Mouse (Mus musculus): ENCODE results near the gene Pabpc1l. TPM values are rescaled to one million over a fixed set of nuclear protein-coding genes. Genes with fewer than 3 reads are reported as not detected.

The Pabpc1l gene
- polyA plus RNA-seq, 1 experiment, result 2.5 TPM

GRCm38 (mm10) chr2:164018910-164019309 is 6.3 kb upstream of the Pabpc1l start:
- Histone ChIP-seq H3K27me3 (ENCODE audit: control insufficient read depth, insufficient read depth, low read length, poor library complexity, severe bottlenecking) (no peaks in the 10 kb centered on the region), H3K9me3 (replicated peaks; ENCODE audit: control insufficient read depth, insufficient read depth, low read length, poor library complexity, severe bottlenecking) (no peaks in the 10 kb centered on the region), H3K4me3 (ENCODE audit: low read depth, low read length) (no peak overlapping the region), H3K4me1 (ENCODE audit: control insufficient read depth, insufficient read depth, low read length) (peaks cover 2% of the 10 kb centered on the region), H3K36me3 (ENCODE audit: control insufficient read depth, insufficient read depth, low read length, poor library complexity, severe bottlenecking) (peaks cover 33% of the 10 kb centered on the region), H3K27ac (ENCODE audit: insufficient read depth, low read length) (no peak overlapping the region), H3K9ac (ENCODE audit: low read depth, poor library complexity, severe bottlenecking) (no peak overlapping the region)
- TF ChIP-seq CTCF (IDR thresholded peaks at IDR 0.05; ENCODE audit: low read depth, low read length) (no peak), EP300 (IDR thresholded peaks at IDR 0.05; ENCODE audit: insufficient read depth, low read depth, low read length) (no peak), POLR2A (IDR thresholded peaks at IDR 0.05; ENCODE audit: insufficient read depth, low read length) (no peak)

GRCm38 (mm10) chr2:164019943-164020342 is 5.3 kb upstream of the Pabpc1l start:
- peaks cover 2% of the 10 kb centered on the region for H3K4me1 ChIP-seq (ENCODE audit: control insufficient read depth, insufficient read depth, low read length)
- no peak overlapping the region for H3K9ac ChIP-seq (ENCODE audit: low read depth, poor library complexity, severe bottlenecking)
- H3K36me3 ChIP-seq (ENCODE audit: control insufficient read depth, insufficient read depth, low read length, poor library complexity, severe bottlenecking), result peaks cover 26% of the 10 kb centered on the region
- no peaks in the 10 kb centered on the region for H3K9me3 ChIP-seq (replicated peaks; ENCODE audit: control insufficient read depth, insufficient read depth, low read length, poor library complexity, severe bottlenecking)
- H3K4me3 ChIP-seq (ENCODE audit: low read depth, low read length), result no peak overlapping the region
- TF ChIP-seq CTCF (IDR thresholded peaks at IDR 0.05; ENCODE audit: low read depth, low read length) (no peak), POLR2A (IDR thresholded peaks at IDR 0.05; ENCODE audit: insufficient read depth, low read length) (no peak), EP300 (IDR thresholded peaks at IDR 0.05; ENCODE audit: insufficient read depth, low read depth, low read length) (no peak)
- no peak overlapping the region for H3K27ac ChIP-seq (ENCODE audit: insufficient read depth, low read length)
- H3K27me3 ChIP-seq (ENCODE audit: control insufficient read depth, insufficient read depth, low read length, poor library complexity, severe bottlenecking), result no peaks in the 10 kb centered on the region

- no peaks in the 10 kb centered on the region for H3K27me3 ChIP-seq (ENCODE audit: control insufficient read depth, insufficient read depth, low read length, poor library complexity, severe bottlenecking)
- no peak overlapping the region for H3K27ac ChIP-seq (ENCODE audit: insufficient read depth, low read length)
- no peak overlapping the region for H3K4me3 ChIP-seq (ENCODE audit: low read depth, low read length)
- no peak for TF ChIP-seq EP300 (IDR thresholded peaks at IDR 0.05; ENCODE audit: insufficient read depth, low read depth, low read length)
- no peak for TF ChIP-seq CTCF (IDR thresholded peaks at IDR 0.05; ENCODE audit: low read depth, low read length)
- no peak for TF ChIP-seq POLR2A (IDR thresholded peaks at IDR 0.05; ENCODE audit: insufficient read depth, low read length)
- peaks cover 2% of the 10 kb centered on the region for H3K4me1 ChIP-seq (ENCODE audit: control insufficient read depth, insufficient read depth, low read length)
- no peaks in the 10 kb centered on the region for H3K9me3 ChIP-seq (replicated peaks; ENCODE audit: control insufficient read depth, insufficient read depth, low read length, poor library complexity, severe bottlenecking)
- peaks cover 7% of the 10 kb centered on the region for H3K36me3 ChIP-seq (ENCODE audit: control insufficient read depth, insufficient read depth, low read length, poor library complexity, severe bottlenecking)
- H3K9ac ChIP-seq (ENCODE audit: low read depth, poor library complexity, severe bottlenecking), result no peak overlapping the region
Measured at GRCm38 (mm10) chr2:164022104-164022503, 3.1 kb upstream of the Pabpc1l start.

GRCm38 (mm10) chr2:164031147-164031546 is 5.9 kb downstream of the Pabpc1l start:
- no peak for TF ChIP-seq EP300 (IDR thresholded peaks at IDR 0.05; ENCODE audit: insufficient read depth, low read depth, low read length)
- TF ChIP-seq POLR2A (IDR thresholded peaks at IDR 0.05; ENCODE audit: insufficient read depth, low read length), result no peak
- TF ChIP-seq CTCF (IDR thresholded peaks at IDR 0.05; ENCODE audit: low read depth, low read length), result no peak
- no peaks in the 10 kb centered on the region for H3K4me1 ChIP-seq (ENCODE audit: control insufficient read depth, insufficient read depth, low read length)
- no peaks in the 10 kb centered on the region for H3K9me3 ChIP-seq (replicated peaks; ENCODE audit: control insufficient read depth, insufficient read depth, low read length, poor library complexity, severe bottlenecking)
- no peaks in the 10 kb centered on the region for H3K36me3 ChIP-seq (ENCODE audit: control insufficient read depth, insufficient read depth, low read length, poor library complexity, severe bottlenecking)
- no peak overlapping the region for H3K4me3 ChIP-seq (ENCODE audit: low read depth, low read length)
- no peak overlapping the region for H3K9ac ChIP-seq (ENCODE audit: low read depth, poor library complexity, severe bottlenecking)
- no peaks in the 10 kb centered on the region for H3K27me3 ChIP-seq (ENCODE audit: control insufficient read depth, insufficient read depth, low read length, poor library complexity, severe bottlenecking)
- H3K27ac ChIP-seq (ENCODE audit: insufficient read depth, low read length), result no peak overlapping the region

GRCm38 (mm10) chr2:164032973-164033372 is 7.7 kb downstream of the Pabpc1l start:
- Histone ChIP-seq H3K27me3 (ENCODE audit: control insufficient read depth, insufficient read depth, low read length, poor library complexity, severe bottlenecking) (no peaks in the 10 kb centered on the region), H3K9ac (ENCODE audit: low read depth, poor library complexity, severe bottlenecking) (no peak overlapping the region), H3K4me1 (ENCODE audit: control insufficient read depth, insufficient read depth, low read length) (no peaks in the 10 kb centered on the region), H3K36me3 (ENCODE audit: control insufficient read depth, insufficient read depth, low read length, poor library complexity, severe bottlenecking) (no peaks in the 10 kb centered on the region), H3K9me3 (replicated peaks; ENCODE audit: control insufficient read depth, insufficient read depth, low read length, poor library complexity, severe bottlenecking) (no peaks in the 10 kb centered on the region), H3K4me3 (ENCODE audit: low read depth, low read length) (no peak overlapping the region), H3K27ac (ENCODE audit: insufficient read depth, low read length) (no peak overlapping the region)
- TF ChIP-seq EP300 (IDR thresholded peaks at IDR 0.05; ENCODE audit: insufficient read depth, low read depth, low read length) (no peak), POLR2A (IDR thresholded peaks at IDR 0.05; ENCODE audit: insufficient read depth, low read length) (no peak), CTCF (IDR thresholded peaks at IDR 0.05; ENCODE audit: low read depth, low read length) (peak; percentile 37)

GRCm38 (mm10) chr2:164036520-164037019 is 11.3 kb downstream of the Pabpc1l start:
- Histone ChIP-seq H3K4me3 (ENCODE audit: low read depth, low read length) (no peak overlapping the region), H3K9me3 (replicated peaks; ENCODE audit: control insufficient read depth, insufficient read depth, low read length, poor library complexity, severe bottlenecking) (no peaks in the 10 kb centered on the region), H3K27me3 (ENCODE audit: control insufficient read depth, insufficient read depth, low read length, poor library complexity, severe bottlenecking) (no peaks in the 10 kb centered on the region), H3K9ac (ENCODE audit: low read depth, poor library complexity, severe bottlenecking) (no peak overlapping the region), H3K36me3 (ENCODE audit: control insufficient read depth, insufficient read depth, low read length, poor library complexity, severe bottlenecking) (no peaks in the 10 kb centered on the region), H3K4me1 (ENCODE audit: control insufficient read depth, insufficient read depth, low read length) (no peaks in the 10 kb centered on the region), H3K27ac (ENCODE audit: insufficient read depth, low read length) (no peak overlapping the region)
- TF ChIP-seq CTCF (IDR thresholded peaks at IDR 0.05; ENCODE audit: low read depth, low read length) (peak; percentile 62), EP300 (IDR thresholded peaks at IDR 0.05; ENCODE audit: insufficient read depth, low read depth, low read length) (no peak)

Measured in ES-Bruce4 (cell line).